Mouse (Mus musculus): ENCODE data around the gene Foxo3. TPM values are rescaled to one million over a fixed set of nuclear protein-coding genes. Genes with fewer than 3 reads are reported as not detected.

Gene Foxo3
- total and polyA plus RNA-seq, 3 experiments: 9.2 to 18.2 (median 12.6) TPM

- peaks cover 22 to 76% of the 10 kb centered on the region in 2 experiments for H3K36me3 ChIP-seq (replicated peaks in 1 of 2; ENCODE audit: control insufficient read depth in 1 of 2, insufficient read depth in 1 of 2, low read length in 1 of 2)
- no peaks in the 10 kb centered on the region for H3K27me3 ChIP-seq (replicated peaks)
- H3K4me3 ChIP-seq (replicated peaks in 1 of 3; ENCODE audit: low read depth in 2 of 3, low read length in 2 of 3, poor library complexity in 1 of 3): no peak overlapping the region
- H3K79me2 ChIP-seq (replicated peaks; ENCODE audit: control insufficient read depth, extremely low read depth, insufficient read depth, poor library complexity, severe bottlenecking): 0 out of 2 replicates have a peak, but pooled peaks cover 3% of the 10 kb centered on the region
- H3K4me2 ChIP-seq (ENCODE audit: insufficient read depth, low read depth, poor library complexity, severe bottlenecking): no peak overlapping the region
- no peak overlapping the region for H3K9ac ChIP-seq (ENCODE audit: insufficient read depth, low read depth)
- H3K27ac ChIP-seq (ENCODE audit: insufficient read depth, low read depth): no peak overlapping the region
- in situ Hi-C loops (cut with MboI; ENCODE audit: low pct_ligation_motif_present, low pct_unique_long_range_greater_than_20kb, low sequenced_read_pairs) (no loop called here), dilution Hi-C loops (cut with MboI; ENCODE audit: extremely low pct_ligation_motif_present, extremely low pct_unique_long_range_greater_than_20kb, low sequenced_read_pairs) (no loop called here)
- peaks cover 18 to 79% of the 10 kb centered on the region in 2 experiments for H3K4me1 ChIP-seq (ENCODE audit: control insufficient read depth in 1 of 2, insufficient read depth in 2 of 2)
- TF ChIP-seq ZC3H11A (IDR thresholded peaks at IDR 0.05; ENCODE audit: low read depth, low read length) (no peak), JUN (IDR thresholded peaks at IDR 0.05; ENCODE audit: insufficient read depth, low read depth, low read length) (no peak), POLR2A (IDR thresholded peaks at IDR 0.05; ENCODE audit: low read depth, low read length) (no peak), BHLHE40 (IDR thresholded peaks at IDR 0.05; ENCODE audit: low read depth, low read length) (no peak), RAD21 (IDR thresholded peaks at IDR 0.05; ENCODE audit: low read depth, low read length) (no peak), ZMIZ1 (IDR thresholded peaks at IDR 0.05; ENCODE audit: low read depth, low read length) (no peak), ELF1 (IDR thresholded peaks at IDR 0.05; ENCODE audit: low read depth, low read length) (no peak), TCF12 (IDR thresholded peaks at IDR 0.05; ENCODE audit: low read depth, low read length) (no peak), MEF2A (IDR thresholded peaks at IDR 0.05; ENCODE audit: borderline replicate concordance, low read depth, low read length) (no peak), UBTF (IDR thresholded peaks at IDR 0.05; ENCODE audit: low read depth, low read length) (no peak), GABPA (IDR thresholded peaks at IDR 0.05; ENCODE audit: insufficient replicate concordance, low read depth, low read length) (no peak), E2F4 (IDR thresholded peaks at IDR 0.05; ENCODE audit: insufficient replicate concordance, low read depth, low read length) (no peak), TBP (conservative IDR thresholded peaks at IDR 0.05; ENCODE audit: low read depth, low read length) (no peak), HCFC1 (IDR thresholded peaks at IDR 0.05; ENCODE audit: low read depth, low read length) (no peak), ZKSCAN1 (IDR thresholded peaks at IDR 0.05; ENCODE audit: borderline replicate concordance, low read depth, low read length) (no peak), USF2 (conservative IDR thresholded peaks at IDR 0.05; ENCODE audit: low read depth, low read length) (no peak), ETS1 (conservative IDR thresholded peaks at IDR 0.05; ENCODE audit: low read depth, low read length) (no peak), MYC (IDR thresholded peaks at IDR 0.05; ENCODE audit: low read depth, low read length) (no peak), MXI1 (IDR thresholded peaks at IDR 0.05; ENCODE audit: low read depth, low read length) (no peak)
- peak; percentile 45 for DNase-seq (ENCODE audit: extremely low read depth)
- peaks cover 8% of the 10 kb centered on the region for H3K9me3 ChIP-seq (replicated peaks; ENCODE audit: low read length)
Measured at GRCm38 (mm10) chr10:42192951-42193350, 83.6 kb downstream of the Foxo3 start.

DNA sequence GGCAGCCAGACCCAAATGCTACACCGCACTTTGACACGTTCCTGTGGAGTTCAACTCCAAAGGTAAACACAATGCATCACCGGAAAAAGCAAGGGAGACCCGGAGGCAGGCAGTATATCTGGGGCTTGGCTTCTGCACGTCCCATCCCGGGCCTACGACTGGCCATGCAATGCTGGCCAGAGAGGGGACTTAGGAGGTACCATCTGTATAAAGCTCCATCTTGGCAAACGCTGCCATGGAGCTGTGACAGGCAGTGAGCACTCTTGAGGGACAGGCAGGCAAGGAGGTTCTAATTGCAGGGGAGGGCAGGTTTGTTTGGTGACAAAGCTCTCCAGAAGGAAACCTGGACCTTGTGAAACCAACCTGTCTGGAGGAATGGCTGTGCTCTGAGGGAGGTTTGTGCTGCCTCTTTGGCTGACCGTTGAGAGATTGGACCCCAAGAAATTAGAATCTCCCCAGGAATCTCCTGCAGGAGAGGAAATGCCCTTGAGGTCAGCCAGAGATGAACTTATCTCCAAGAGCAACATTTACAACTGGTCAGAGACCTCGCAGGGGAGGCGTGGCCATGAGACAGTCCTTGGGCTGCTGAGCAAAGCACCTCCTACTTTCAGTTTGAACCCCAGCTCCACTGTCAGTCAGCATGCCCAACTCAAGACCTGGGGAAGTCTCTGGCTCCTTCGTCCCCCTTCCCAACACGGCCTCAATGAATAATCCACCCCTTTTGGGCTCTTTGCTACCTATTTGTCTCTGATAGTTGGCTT is 86.7 kb downstream of the Foxo3 start:
- Histone ChIP-seq H3K79me2 (replicated peaks; ENCODE audit: control insufficient read depth, extremely low read depth, insufficient read depth, poor library complexity, severe bottlenecking) (0 out of 2 replicates have a peak, but pooled peaks cover 3% of the 10 kb centered on the region), H3K27ac (ENCODE audit: insufficient read depth, low read depth) (no peak overlapping the region), H3K4me2 (ENCODE audit: insufficient read depth, low read depth, poor library complexity, severe bottlenecking) (no peak overlapping the region), H3K36me3 (replicated peaks in 1 of 2; ENCODE audit: control insufficient read depth in 1 of 2, insufficient read depth in 1 of 2, low read length in 1 of 2) (peaks cover 9 to 70% of the 10 kb centered on the region in 2 experiments), H3K27me3 (replicated peaks) (no peaks in the 10 kb centered on the region), H3K9me3 (replicated peaks; ENCODE audit: low read length) (no peaks in the 10 kb centered on the region), H3K4me1 (ENCODE audit: control insufficient read depth in 1 of 2, insufficient read depth in 2 of 2) (peaks cover 19 to 77% of the 10 kb centered on the region in 2 experiments), H3K4me3 (replicated peaks in 1 of 3; ENCODE audit: low read depth in 2 of 3, low read length in 2 of 3, poor library complexity in 1 of 3) (no peak overlapping the region), H3K9ac (ENCODE audit: insufficient read depth, low read depth) (no peak overlapping the region)
- in situ Hi-C loops (cut with MboI; ENCODE audit: low pct_ligation_motif_present, low pct_unique_long_range_greater_than_20kb, low sequenced_read_pairs): no loop called here
- TF ChIP-seq ZC3H11A (IDR thresholded peaks at IDR 0.05; ENCODE audit: low read depth, low read length) (no peak), ELF1 (IDR thresholded peaks at IDR 0.05; ENCODE audit: low read depth, low read length) (no peak), CHD2 (IDR thresholded peaks at IDR 0.05; ENCODE audit: low read length) (no peak), IRF4 (IDR thresholded peaks at IDR 0.05; ENCODE audit: low read depth, low read length) (no peak), MXI1 (IDR thresholded peaks at IDR 0.05; ENCODE audit: low read depth, low read length) (no peak), USF2 (conservative IDR thresholded peaks at IDR 0.05; ENCODE audit: low read depth, low read length) (no peak), JUND (conservative IDR thresholded peaks at IDR 0.05; ENCODE audit: low read depth, low read length) (no peak), ETS1 (conservative IDR thresholded peaks at IDR 0.05; ENCODE audit: low read depth, low read length) (no peak), ZMIZ1 (IDR thresholded peaks at IDR 0.05; ENCODE audit: low read depth, low read length) (no peak), RAD21 (IDR thresholded peaks at IDR 0.05; ENCODE audit: low read depth, low read length) (no peak), HCFC1 (IDR thresholded peaks at IDR 0.05; ENCODE audit: low read depth, low read length) (no peak), NELFE (IDR thresholded peaks at IDR 0.05; ENCODE audit: low read depth, low read length) (no peak), UBTF (IDR thresholded peaks at IDR 0.05; ENCODE audit: low read depth, low read length) (no peak), JUN (IDR thresholded peaks at IDR 0.05; ENCODE audit: insufficient read depth, low read depth, low read length) (no peak), SIN3A (IDR thresholded peaks at IDR 0.05; ENCODE audit: low read length) (no peak), CTCF (conservative IDR thresholded peaks at IDR 0.05 in 1 of 2, IDR thresholded peaks at IDR 0.05 in 1 of 2; ENCODE audit: low read depth in 2 of 2, low read length in 2 of 2) (no peak), ZKSCAN1 (IDR thresholded peaks at IDR 0.05; ENCODE audit: borderline replicate concordance, low read depth, low read length) (no peak), E2F4 (IDR thresholded peaks at IDR 0.05; ENCODE audit: insufficient replicate concordance, low read depth, low read length) (no peak)
- DNase-seq (ENCODE audit: extremely low read depth): no peak
- dilution Hi-C loops (cut with MboI; ENCODE audit: extremely low pct_ligation_motif_present, extremely low pct_unique_long_range_greater_than_20kb, low sequenced_read_pairs): no loop called here
